Mouse (Mus musculus) neural tube, embryonic 15.5 days (tissue): ENCODE results near the gene Chrna5. TPM values are rescaled to one million over a fixed set of nuclear protein-coding genes. Genes with fewer than 3 reads are reported as not detected.

ENCODE experiments used
- ATAC-seq: fragments of 200-750 bp; cut with Nextera tagmentation; 2 replicates; pipeline ENCODE4 v1.8.0; 2017; ENCODE audit warnings: mild to moderate bottlenecking, moderate TSS enrichment, moderate library complexity; ENCODE audit not compliant: low FRiP score
- H3K27ac ChIP-seq: fragments of 300-500 bp; sonication (generic); replicated peaks from 2 replicates; pipeline ENCODE4 v1.5.1; 2015; ENCODE audit warnings: mild to moderate bottlenecking, inconsistent platforms
- H3K27me3 ChIP-seq: fragments of 300-500 bp; sonication (generic); replicated peaks from 2 replicates; pipeline ENCODE4 v1.6.1; 2015; ENCODE audit warnings: inconsistent platforms
- H3K36me3 ChIP-seq: fragments of 300-500 bp; sonication (generic); 2 replicates; pipeline ENCODE4 v1.6.1; 2015; ENCODE audit warnings: inconsistent platforms
- H3K4me1 ChIP-seq: fragments of 300-500 bp; sonication (generic); 2 replicates; pipeline ENCODE4 v1.6.1; 2015; ENCODE audit warnings: inconsistent platforms
- H3K4me2 ChIP-seq: fragments of 300-500 bp; sonication (generic); 2 replicates; pipeline ENCODE4 v1.6.1; 2015; ENCODE audit warnings: inconsistent platforms, mild to moderate bottlenecking, moderate library complexity
- H3K4me3 ChIP-seq: fragments of 300-500 bp; sonication (generic); replicated peaks from 2 replicates; pipeline ENCODE4 v1.5.1; 2015; ENCODE audit warnings: mild to moderate bottlenecking, inconsistent platforms
- H3K9ac ChIP-seq: fragments of 300-500 bp; sonication (generic); replicated peaks from 2 replicates; pipeline ENCODE4 v1.6.1; 2015; ENCODE audit warnings: mild to moderate bottlenecking, inconsistent platforms
- H3K9me3 ChIP-seq: fragments of 300-500 bp; sonication (generic); replicated peaks from 2 replicates; pipeline ENCODE4 v1.6.1; 2016; ENCODE audit warnings: inconsistent platforms
- WGBS: fragments of 180-500 bp; shearing (Covaris S2); methylation state at CpG from one replicate; pipeline ENCODE4 v1.1.7; 2015; ENCODE audit warnings: mixed read lengths; 5-methylcytosine and 5-hydroxymethylcytosine counted together
- polyA plus RNA-seq: library from polyadenylated mRNA; unstranded; fragments of >200 nt; fragmentation: Nextera tagmentation; extraction: Ambion mirVana; gene quantifications from 2 replicates; pipeline ENCODE4 v1.2.1, GENCODE M21; 2015

Gene Chrna5
- polyA plus RNA-seq, 1 experiment from 2014 or later: 3.7 TPM

GRCm38 (mm10) chr9:55025534-55026274 is 45.0 kb downstream of the Chrna5 start:
- H3K4me1 ChIP-seq: peaks cover 24% of the 10 kb centered on the region
- peak overlapping the region; percentile 49 for H3K9ac ChIP-seq
- H3K36me3 ChIP-seq: no peaks in the 10 kb centered on the region
- H3K4me2 ChIP-seq: peak overlapping the region; percentile 65
- peak overlapping the region; percentile 46 for H3K27ac ChIP-seq
- ATAC-seq: peak; percentile 68
- peaks cover 7% of the 10 kb centered on the region; the same call in 1 of the 2 replicates for H3K27me3 ChIP-seq
- 5% methylated on average over 38 of the region's 38 CpGs for WGBS
- peak overlapping the region; percentile 46 for H3K4me3 ChIP-seq
- no peaks in the 10 kb centered on the region for H3K9me3 ChIP-seq

DNA sequence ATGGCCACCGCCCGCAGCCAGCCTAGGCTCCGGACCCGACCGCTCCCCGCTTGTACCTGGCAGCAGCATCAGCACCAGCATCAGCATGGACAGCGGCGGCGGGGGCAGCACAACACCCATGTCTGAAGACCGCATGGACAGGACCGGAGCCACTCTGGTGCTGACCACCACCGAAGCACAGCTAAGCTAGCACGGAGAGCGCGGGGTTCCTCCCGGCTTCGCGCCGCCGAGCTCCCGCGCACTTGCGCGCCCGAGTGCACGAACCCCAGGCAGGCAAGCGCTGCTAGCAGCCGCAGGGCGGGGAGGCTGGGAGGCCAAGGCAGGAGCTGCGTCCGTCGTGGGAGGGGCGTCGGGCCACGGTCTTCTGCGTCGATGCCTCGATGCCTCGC is 45.6 kb downstream of the Chrna5 start, which contains the start of gene Chrna3:
TSS of gene Chrna3 (minus strand) at position 288 of the 389 bp plus-strand sequence.
- H3K4me3 ChIP-seq: peak within 1 kb of the TSS; percentile 46
- peak within 1 kb of the TSS; percentile 65 for H3K4me2 ChIP-seq
- no peaks in the 10 kb centered on the region for H3K9me3 ChIP-seq
- H3K9ac ChIP-seq: peak within 1 kb of the TSS; percentile 49
- 1% methylated on average over 39 of the region's 39 CpGs for WGBS
- H3K27me3 ChIP-seq: peaks cover 7% of the 10 kb centered on the region; the same call in 1 of the 2 replicates
- peak within 1 kb of the TSS; percentile 46 for H3K27ac ChIP-seq
- H3K4me1 ChIP-seq: peaks cover 24% of the 10 kb centered on the region
- H3K36me3 ChIP-seq: no peaks in the 10 kb centered on the region
- peak; percentile 72 for ATAC-seq

GRCm38 (mm10) chr9:55031435-55032167 is 50.9 kb downstream of the Chrna5 start:
- ATAC-seq: no peak
- Histone ChIP-seq H3K9ac (no peak overlapping the region), H3K36me3 (no peaks in the 10 kb centered on the region), H3K4me1 (peaks cover 7% of the 10 kb centered on the region), H3K4me3 (no peak overlapping the region), H3K4me2 (no peak overlapping the region), H3K27me3 (no peaks in the 10 kb centered on the region), H3K27ac (no peak overlapping the region), H3K9me3 (no peaks in the 10 kb centered on the region)
- 66% methylated on average over 6 of the region's 6 CpGs for WGBS

- Histone ChIP-seq H3K9ac (no peak overlapping the region), H3K4me1 (no peaks in the 10 kb centered on the region), H3K9me3 (no peaks in the 10 kb centered on the region), H3K27me3 (no peaks in the 10 kb centered on the region), H3K4me3 (no peak overlapping the region), H3K36me3 (no peaks in the 10 kb centered on the region), H3K27ac (no peak overlapping the region), H3K4me2 (no peak overlapping the region)
- no peak for ATAC-seq
- WGBS: 64% methylated on average over 8 of the region's 8 CpGs
Observed at GRCm38 (mm10) chr9:55038948-55039347, 58.3 kb downstream of the Chrna5 start.

GRCm38 (mm10) chr9:55039983-55040382 is 59.3 kb downstream of the Chrna5 start:
- Histone ChIP-seq H3K27me3 (no peaks in the 10 kb centered on the region), H3K36me3 (no peaks in the 10 kb centered on the region), H3K9me3 (no peaks in the 10 kb centered on the region), H3K4me2 (no peak overlapping the region), H3K27ac (no peak overlapping the region), H3K4me1 (no peaks in the 10 kb centered on the region), H3K4me3 (no peak overlapping the region), H3K9ac (no peak overlapping the region)
- WGBS: 68% methylated on average over 5 of the region's 5 CpGs
- ATAC-seq: no peak

GRCm38 (mm10) chr9:55041389-55041788 is 60.7 kb downstream of the Chrna5 start:
- Histone ChIP-seq H3K27ac (no peak overlapping the region), H3K4me1 (no peaks in the 10 kb centered on the region), H3K36me3 (no peaks in the 10 kb centered on the region), H3K4me3 (no peak overlapping the region), H3K9me3 (no peaks in the 10 kb centered on the region), H3K9ac (no peak overlapping the region), H3K27me3 (no peaks in the 10 kb centered on the region; the same call in 1 of the 2 replicates), H3K4me2 (no peak overlapping the region)
- no peak for ATAC-seq
- 54% methylated on average over 2 of the region's 2 CpGs for WGBS

DNA sequence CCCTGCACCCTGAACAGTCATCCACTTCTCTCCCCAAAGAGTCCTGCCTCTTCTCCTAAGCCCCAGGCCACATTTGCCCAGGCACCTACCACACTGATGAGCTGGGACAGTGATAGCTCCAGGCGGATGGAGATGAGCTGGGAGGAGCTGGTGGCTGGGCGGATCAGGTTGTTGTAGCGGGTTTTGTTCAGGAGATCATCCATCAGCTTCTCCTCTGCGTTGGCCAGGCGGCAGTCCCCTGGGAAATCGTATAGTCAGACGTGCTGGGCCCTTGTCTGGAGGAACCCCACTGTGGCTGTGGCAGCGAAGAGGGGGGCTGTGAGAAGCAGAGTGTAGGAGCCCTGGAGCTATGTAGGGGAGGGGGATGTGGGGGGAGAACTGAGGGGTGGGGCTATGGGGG is 63.0 kb downstream of the Chrna5 start:
- Histone ChIP-seq H3K9ac (no peak overlapping the region), H3K4me2 (0 out of 2 replicates have a peak overlapping the region, but pooled peaks have one; percentile 9), H3K36me3 (no peaks in the 10 kb centered on the region), H3K9me3 (no peaks in the 10 kb centered on the region), H3K27me3 (no peaks in the 10 kb centered on the region; the same call in 1 of the 2 replicates), H3K4me1 (peaks cover 8% of the 10 kb centered on the region), H3K27ac (no peak overlapping the region), H3K4me3 (no peak overlapping the region)
- 8% methylated on average over 8 of the region's 8 CpGs for WGBS
- no peak for ATAC-seq

GRCm38 (mm10) chr9:55045001-55045400 is 64.3 kb downstream of the Chrna5 start:
- no peak for ATAC-seq
- H3K36me3 ChIP-seq: no peaks in the 10 kb centered on the region
- H3K4me2 ChIP-seq: no peak overlapping the region
- no peak overlapping the region for H3K9ac ChIP-seq
- H3K4me3 ChIP-seq: no peak overlapping the region
- no peaks in the 10 kb centered on the region; the same call in 1 of the 2 replicates for H3K27me3 ChIP-seq
- no peak overlapping the region for H3K27ac ChIP-seq
- peaks cover 10% of the 10 kb centered on the region for H3K4me1 ChIP-seq
- H3K9me3 ChIP-seq: no peaks in the 10 kb centered on the region
- WGBS: 80% methylated on average over 2 of the region's 2 CpGs

GRCm38 (mm10) chr9:55046764-55047163 is 66.1 kb downstream of the Chrna5 start:
- WGBS: under 1% methylated on average over 3 of the region's 3 CpGs
- Histone ChIP-seq H3K27ac (no peak overlapping the region), H3K4me3 (no peak overlapping the region), H3K9ac (no peak overlapping the region), H3K4me1 (peaks cover 10% of the 10 kb centered on the region), H3K27me3 (no peaks in the 10 kb centered on the region; the same call in 1 of the 2 replicates), H3K9me3 (no peaks in the 10 kb centered on the region), H3K36me3 (no peaks in the 10 kb centered on the region), H3K4me2 (no peak overlapping the region)
- ATAC-seq: no peak

- H3K4me2 ChIP-seq: peak within 1 kb of the TSS; percentile 88
- H3K36me3 ChIP-seq: no peaks in the 10 kb centered on the region
- ATAC-seq: peak; percentile 50
- peaks cover 10% of the 10 kb centered on the region for H3K4me1 ChIP-seq
- peak within 1 kb of the TSS; percentile 41 for H3K4me3 ChIP-seq
- H3K9ac ChIP-seq: peak within 1 kb of the TSS; percentile 43
- no peaks in the 10 kb centered on the region for H3K9me3 ChIP-seq
- H3K27me3 ChIP-seq: no peaks in the 10 kb centered on the region; the same call in 1 of the 2 replicates
- no peak within 1 kb of the TSS for H3K27ac ChIP-seq
- WGBS: under 1% methylated on average over 23 of the region's 23 CpGs
Observed at GRCm38 (mm10) chr9:55048211-55048880, 67.7 kb downstream of the Chrna5 start, which contains the start of gene Chrnb4. Gene Chrnb4, minus strand, starts transcription at chr9:55048779.

GRCm38 (mm10) chr9:55055386-55055930 is 74.8 kb downstream of the Chrna5 start:
- WGBS: 50% methylated on average over 2 of the region's 2 CpGs
- no peak overlapping the region for H3K4me3 ChIP-seq
- no peak for ATAC-seq

More at GRCm38 (mm10) chr9:55055386-55055930, 74.8 kb downstream of the Chrna5 start:
- H3K36me3 ChIP-seq: no peaks in the 10 kb centered on the region
- no peak overlapping the region for H3K27ac ChIP-seq
- H3K9ac ChIP-seq: no peak overlapping the region
- no peaks in the 10 kb centered on the region for H3K9me3 ChIP-seq
- H3K27me3 ChIP-seq: no peaks in the 10 kb centered on the region
- H3K4me1 ChIP-seq: no peaks in the 10 kb centered on the region
- H3K4me2 ChIP-seq: no peak overlapping the region
